Mouse (Mus musculus) limb, embryonic 11.5 days (tissue): Measurements from ENCODE around the gene Nid2. TPM values are rescaled to one million over a fixed set of nuclear protein-coding genes. Genes with fewer than 3 reads are reported as not detected.

Experiments used
- ATAC-seq: fragments of 200-750 bp; cut with Nextera tagmentation; 2 replicates; pipeline ENCODE4 v1.8.0; 2017; ENCODE audit warnings: low read depth; ENCODE audit not compliant: insufficient number of reproducible peaks, low FRiP score, low TSS enrichment
- DNase-seq: peaks from one replicate; pipeline ENCODE4 v3.0.0-alpha.2; 2015; ENCODE audit warnings: low spot score
- H3K27ac ChIP-seq: fragments of 300-500 bp; sonication (generic); replicated peaks from 2 replicates; pipeline ENCODE4 v1.5.1; 2014; ENCODE audit warnings: low read depth, mild to moderate bottlenecking, low read length
- H3K27me3 ChIP-seq: fragments of 300-500 bp; sonication (generic); 2 replicates; pipeline ENCODE4 v1.6.1; 2014; ENCODE audit warnings: mild to moderate bottlenecking, low read length, mixed read lengths; ENCODE audit not compliant: control insufficient read depth, insufficient read depth
- H3K36me3 ChIP-seq: fragments of 300-500 bp; sonication (generic); 2 replicates; pipeline ENCODE4 v1.6.1; 2014; ENCODE audit warnings: mild to moderate bottlenecking, low read length, moderate library complexity, mixed read lengths; ENCODE audit not compliant: control insufficient read depth, insufficient read depth
- H3K4me1 ChIP-seq: fragments of 300-500 bp; sonication (generic); 2 replicates; pipeline ENCODE4 v1.6.1; 2014; ENCODE audit warnings: low read length, mixed read lengths; ENCODE audit not compliant: control insufficient read depth, insufficient read depth
- H3K4me2 ChIP-seq: fragments of 300-500 bp; sonication (generic); 2 replicates; pipeline ENCODE4 v1.6.1; 2014; ENCODE audit warnings: low read depth, mild to moderate bottlenecking, moderate library complexity; ENCODE audit not compliant: severe bottlenecking
- H3K4me3 ChIP-seq: fragments of 300-500 bp; sonication (generic); 2 replicates; pipeline ENCODE4 v1.5.1; 2014; ENCODE audit warnings: low read depth, low read length
- H3K9ac ChIP-seq: fragments of 300-500 bp; sonication (generic); 2 replicates; pipeline ENCODE4 v1.6.1; 2014; ENCODE audit warnings: mild to moderate bottlenecking, low read length
- H3K9me3 ChIP-seq: fragments of 300-500 bp; sonication (generic); 2 replicates; pipeline ENCODE4 v1.6.1; 2016; ENCODE audit warnings: low read length; ENCODE audit not compliant: control insufficient read depth
- WGBS: fragments of 180-500 bp; shearing (Covaris S2); extraction: QIAGEN DNeasy Blood & Tissue Kit; methylation state at CpG from one replicate; pipeline ENCODE4 v1.1.7; 2014; 5-methylcytosine and 5-hydroxymethylcytosine counted together
- polyA plus RNA-seq: library from polyadenylated mRNA; unstranded; fragments of >200 nt; fragmentation: Nextera tagmentation; extraction: Ambion mirVana; gene quantifications from 2 replicates; pipeline ENCODE4 v1.2.1, GENCODE M21; 2014

The Nid2 gene
- polyA plus RNA-seq, 1 experiment from 2014 or later = 82.3 TPM

- 89% methylated on average over 13 of the region's 13 CpGs for WGBS
- no peak overlapping the region for H3K9ac ChIP-seq
- peaks cover 3% of the 10 kb centered on the region; the same call in 1 of the 2 replicates for H3K36me3 ChIP-seq
- H3K4me2 ChIP-seq = no peak overlapping the region
- no peak overlapping the region for H3K27ac ChIP-seq
- ATAC-seq (no peak), DNase-seq (no peak)
- no peaks in the 10 kb centered on the region for H3K9me3 ChIP-seq
- no peaks in the 10 kb centered on the region for H3K4me1 ChIP-seq
- H3K27me3 ChIP-seq = no peaks in the 10 kb centered on the region
- H3K4me3 ChIP-seq = no peak overlapping the region
Observed at GRCm38 (mm10) chr14:19777945-19778344, 26.9 kb downstream of the Nid2 start.

DNA sequence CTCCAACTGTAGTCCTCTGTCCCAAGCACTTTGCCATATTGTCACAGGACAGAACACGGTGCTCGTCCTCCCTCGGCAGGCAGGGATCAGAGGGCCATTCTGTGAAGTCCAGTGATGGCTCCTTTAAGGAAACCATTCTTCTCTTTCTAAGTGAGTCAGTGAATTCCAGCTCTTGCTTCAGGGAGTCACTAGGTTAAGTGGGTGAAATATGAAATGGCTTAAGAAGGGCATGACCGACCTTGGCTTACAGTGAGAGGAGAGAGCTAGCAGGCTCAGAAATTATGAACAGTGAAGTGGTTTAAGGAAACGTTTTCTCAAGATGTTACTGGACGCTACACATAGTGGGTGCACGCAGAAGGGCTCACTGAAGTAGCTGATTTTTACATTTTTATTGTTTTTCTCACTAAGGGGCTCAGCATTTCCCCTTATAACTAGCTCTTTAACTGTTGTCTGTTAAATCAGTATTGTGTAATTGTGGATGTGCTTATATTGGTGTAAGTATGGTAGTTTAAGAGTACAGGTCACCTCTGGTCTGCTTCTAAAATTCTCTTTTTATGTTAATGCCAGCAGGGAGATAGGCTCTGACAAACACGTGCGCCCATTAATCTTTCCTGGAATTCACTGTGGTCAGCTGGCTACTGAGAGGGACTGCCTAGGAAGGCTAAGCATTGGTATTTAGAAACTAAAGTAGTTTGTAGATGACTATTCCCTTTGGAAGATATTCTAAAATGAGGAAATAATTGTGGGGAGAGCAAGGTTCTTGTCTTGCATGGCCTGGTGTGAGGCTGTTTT lies 34.9 kb downstream of the Nid2 start:
- WGBS = 83% methylated on average over 9 of the region's 9 CpGs
- no peak overlapping the region for H3K9ac ChIP-seq
- H3K4me1 ChIP-seq = no peaks in the 10 kb centered on the region
- H3K27me3 ChIP-seq = no peaks in the 10 kb centered on the region
- no peak overlapping the region for H3K4me2 ChIP-seq
- no peaks in the 10 kb centered on the region for H3K9me3 ChIP-seq
- H3K4me3 ChIP-seq = no peak overlapping the region
- H3K36me3 ChIP-seq = no peaks in the 10 kb centered on the region
- ATAC-seq (no peak), DNase-seq (no peak)
- H3K27ac ChIP-seq = no peak overlapping the region

- Histone ChIP-seq H3K27me3 (no peaks in the 10 kb centered on the region), H3K4me3 (no peak overlapping the region), H3K36me3 (no peaks in the 10 kb centered on the region; the same call in 1 of the 2 replicates), H3K27ac (no peak overlapping the region), H3K9me3 (no peaks in the 10 kb centered on the region), H3K4me1 (no peaks in the 10 kb centered on the region), H3K4me2 (no peak overlapping the region), H3K9ac (no peak overlapping the region)
- DNase-seq (no peak), ATAC-seq (no peak)
- WGBS = 72% methylated on average over 1 of the region's 1 CpGs
Observed at GRCm38 (mm10) chr14:19788443-19788842, 37.4 kb downstream of the Nid2 start.

GRCm38 (mm10) chr14:19794881-19795280 lies 43.8 kb downstream of the Nid2 start:
- DNase-seq (no peak), ATAC-seq (no peak)
- H3K4me2 ChIP-seq = no peak overlapping the region
- no peaks in the 10 kb centered on the region for H3K27me3 ChIP-seq
- no peak overlapping the region for H3K9ac ChIP-seq
- no peaks in the 10 kb centered on the region for H3K4me1 ChIP-seq
- H3K36me3 ChIP-seq = peaks cover under 1% of the 10 kb centered on the region; the same call in 1 of the 2 replicates
- 69% methylated on average over 4 of the region's 4 CpGs for WGBS
- H3K4me3 ChIP-seq = no peak overlapping the region
- H3K9me3 ChIP-seq = no peaks in the 10 kb centered on the region
- H3K27ac ChIP-seq = no peak overlapping the region

- ATAC-seq (no peak), DNase-seq (no peak)
- H3K36me3 ChIP-seq = peaks cover 2% of the 10 kb centered on the region; the same call in 1 of the 2 replicates
Observed at GRCm38 (mm10) chr14:19796541-19797304, 45.7 kb downstream of the Nid2 start.

GRCm38 (mm10) chr14:19800485-19800884 lies 49.4 kb downstream of the Nid2 start:
- no peak overlapping the region for H3K4me2 ChIP-seq
- no peaks in the 10 kb centered on the region for H3K27me3 ChIP-seq
- H3K27ac ChIP-seq = no peak overlapping the region
- H3K4me1 ChIP-seq = no peaks in the 10 kb centered on the region
- peaks cover 4% of the 10 kb centered on the region; the same call in 1 of the 2 replicates for H3K36me3 ChIP-seq
- DNase-seq = no peak
- no peak overlapping the region for H3K9ac ChIP-seq
- WGBS = 67% methylated on average over 2 of the region's 2 CpGs
- no peaks in the 10 kb centered on the region for H3K9me3 ChIP-seq
- no peak for ATAC-seq
- H3K4me3 ChIP-seq = no peak overlapping the region

More at GRCm38 (mm10) chr14:19796541-19797304, 45.7 kb downstream of the Nid2 start:
- Histone ChIP-seq H3K9ac (no peak overlapping the region), H3K4me2 (no peak overlapping the region), H3K4me3 (no peak overlapping the region), H3K27ac (no peak overlapping the region), H3K27me3 (no peaks in the 10 kb centered on the region), H3K4me1 (no peaks in the 10 kb centered on the region), H3K9me3 (no peaks in the 10 kb centered on the region)
- 82% methylated on average over 18 of the region's 18 CpGs for WGBS

- WGBS = 92% methylated on average over 8 of the region's 8 CpGs
- ATAC-seq = no peak
- no peak overlapping the region for H3K4me3 ChIP-seq
Observed at GRCm38 (mm10) chr14:19801474-19802215, 50.6 kb downstream of the Nid2 start.

DNA sequence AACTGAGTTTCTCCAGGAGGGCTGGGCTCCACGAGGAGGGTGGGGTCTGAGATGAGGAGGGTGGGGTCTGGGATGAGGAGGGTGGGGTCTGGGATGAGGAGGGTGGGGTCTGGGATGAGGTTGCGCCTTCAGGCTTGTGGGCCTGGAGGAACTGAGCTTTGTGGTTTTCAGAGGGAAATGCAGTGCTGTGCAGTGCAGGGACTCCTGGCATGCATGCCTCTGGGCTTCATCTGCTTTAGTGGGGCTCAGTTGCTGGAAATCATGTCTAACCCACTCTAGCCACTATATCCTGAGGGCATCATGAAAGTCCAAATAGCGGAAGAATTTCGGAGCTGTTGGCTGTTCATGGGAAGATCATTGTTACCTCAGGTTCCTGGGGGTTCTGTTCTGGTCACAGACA lies 52.2 kb downstream of the Nid2 start:
- no peak overlapping the region for H3K27ac ChIP-seq
- H3K27me3 ChIP-seq = no peaks in the 10 kb centered on the region
- H3K4me2 ChIP-seq = no peak overlapping the region
- WGBS = 69% methylated on average over 4 of the region's 4 CpGs
- ATAC-seq = no peak
- no peak for DNase-seq
- no peaks in the 10 kb centered on the region for H3K4me1 ChIP-seq
- H3K9me3 ChIP-seq = no peaks in the 10 kb centered on the region
- H3K4me3 ChIP-seq = no peak overlapping the region
- no peak overlapping the region for H3K9ac ChIP-seq
- peaks cover 4% of the 10 kb centered on the region; the same call in 1 of the 2 replicates for H3K36me3 ChIP-seq

More at GRCm38 (mm10) chr14:19801474-19802215, 50.6 kb downstream of the Nid2 start:
- H3K9ac ChIP-seq = no peak overlapping the region
- no peak overlapping the region for H3K4me2 ChIP-seq
- DNase-seq = no peak
- H3K27ac ChIP-seq = no peak overlapping the region
- H3K9me3 ChIP-seq = no peaks in the 10 kb centered on the region
- no peaks in the 10 kb centered on the region for H3K27me3 ChIP-seq
- no peaks in the 10 kb centered on the region for H3K4me1 ChIP-seq
- H3K36me3 ChIP-seq = peaks cover 4% of the 10 kb centered on the region; the same call in 1 of the 2 replicates
